ENCODE assay signal across 8 mouse cellular contexts in the genomic region with DNA sequence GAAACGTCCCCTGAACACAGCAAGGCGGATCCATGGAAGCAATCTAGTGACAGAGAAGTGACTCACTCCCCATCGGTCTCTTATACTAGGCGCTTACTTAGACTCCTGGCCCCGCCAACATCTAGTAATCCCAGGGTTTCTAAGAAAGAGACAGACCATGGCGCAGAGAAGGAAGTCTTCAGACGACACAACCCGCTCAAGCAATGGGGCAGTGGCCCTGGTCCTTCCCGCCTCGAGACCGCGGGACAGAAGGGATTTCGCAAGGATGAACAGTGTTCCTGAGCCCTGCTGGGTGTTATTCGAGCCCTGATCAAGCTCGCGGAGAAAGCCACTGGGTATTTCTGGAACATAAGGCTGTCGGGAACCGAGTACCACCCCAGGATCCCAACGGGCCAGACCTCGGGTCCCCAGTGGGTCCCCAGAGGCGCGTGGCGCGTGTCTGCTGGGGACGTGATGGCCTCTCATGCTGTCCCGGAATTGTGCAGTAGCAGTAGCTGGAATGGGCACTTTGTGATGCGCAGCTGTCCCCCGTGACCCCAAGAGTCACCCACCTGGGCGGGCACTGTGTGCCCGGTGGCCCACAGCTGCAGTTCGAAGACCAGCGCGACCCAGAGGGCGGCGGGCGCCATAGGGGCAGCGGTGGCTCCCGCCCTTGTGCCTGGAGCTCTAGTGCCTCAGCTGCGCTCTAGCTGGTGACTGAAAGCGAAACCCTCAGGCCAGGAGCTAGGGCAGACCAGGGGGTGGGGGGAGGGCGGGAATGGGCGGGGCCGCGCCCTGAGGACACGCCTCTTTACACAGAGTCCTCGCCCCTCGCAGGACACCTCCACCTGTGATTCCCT. TPM values are rescaled to one million over a fixed set of nuclear protein-coding genes. Genes with fewer than 3 reads are reported as not detected.
A peak's percentile ranks its signal among the peaks of the same experiment; 100 is the strongest.
DNase-seq lines count a peak whose midpoint lies in the region; ATAC-seq and TF ChIP-seq lines count a peak whose summit lies in the region.

TSS of gene Tnfrsf1b (minus strand) at position 698 of the 839 bp plus-strand sequence.

- 1% methylated on average over 47 of the region's 47 CpGs for WGBS in forebrain, embryonic 15.5 days
- under 1% methylated on average over 47 of the region's 47 CpGs for WGBS in hindbrain, embryonic 10.5 days
- 1% methylated on average over 46 of the region's 47 CpGs for WGBS in limb, embryonic 13.5 days
- WGBS in midbrain, embryonic 13.5 days, result 1% methylated on average over 47 of the region's 47 CpGs
- under 1% methylated on average over 47 of the region's 47 CpGs for WGBS in stomach, postnatal 0 days

- ATAC-seq in forebrain, embryonic 15.5 days (replicated peaks), result peak; percentile 69
- ATAC-seq in limb, embryonic 13.5 days (ENCODE audit: low FRiP score, low read depth), result peak; percentile 68
- peak; percentile 68 for ATAC-seq in midbrain, embryonic 13.5 days
- peak; percentile 91 for ATAC-seq in stomach, postnatal 0 days (ENCODE audit: low FRiP score, low TSS enrichment)

- no peak within 1 kb of the TSS for H3K27ac ChIP-seq in forebrain, embryonic 15.5 days (replicated peaks)
- H3K27ac ChIP-seq in hindbrain, embryonic 10.5 days, result peak within 1 kb of the TSS; percentile 80
- no peak within 1 kb of the TSS for H3K27ac ChIP-seq in limb, embryonic 13.5 days
- no peak within 1 kb of the TSS for H3K27ac ChIP-seq in midbrain, embryonic 13.5 days
- peak within 1 kb of the TSS; percentile 69 for H3K27ac ChIP-seq in stomach, postnatal 0 days (replicated peaks)

- no peaks in the 10 kb centered on the region for H3K9me3 ChIP-seq in forebrain, embryonic 15.5 days
- no peaks in the 10 kb centered on the region for H3K9me3 ChIP-seq in hindbrain, embryonic 10.5 days
- no peaks in the 10 kb centered on the region for H3K9me3 ChIP-seq in limb, embryonic 13.5 days
- H3K9me3 ChIP-seq in midbrain, embryonic 13.5 days, result no peaks in the 10 kb centered on the region
- no peaks in the 10 kb centered on the region for H3K9me3 ChIP-seq in stomach, postnatal 0 days (ENCODE audit: control insufficient read depth, low read length)

- H3K9ac ChIP-seq in forebrain, embryonic 15.5 days (replicated peaks), result peak within 1 kb of the TSS; percentile 36; the same call in 1 of the 2 replicates
- H3K9ac ChIP-seq in limb, embryonic 13.5 days, result peak within 1 kb of the TSS; percentile 67
- H3K9ac ChIP-seq in midbrain, embryonic 13.5 days (replicated peaks), result peak within 1 kb of the TSS; percentile 52; the same call in 1 of the 2 replicates
- peak within 1 kb of the TSS; percentile 77 for H3K9ac ChIP-seq in stomach, postnatal 0 days (ENCODE audit: low read length)

- H3K4me2 ChIP-seq in forebrain, embryonic 15.5 days (replicated peaks), result peak within 1 kb of the TSS; percentile 70
- H3K4me2 ChIP-seq in limb, embryonic 13.5 days (replicated peaks), result peak within 1 kb of the TSS; percentile 92
- peak within 1 kb of the TSS; percentile 67 for H3K4me2 ChIP-seq in midbrain, embryonic 13.5 days (replicated peaks)
- peak within 1 kb of the TSS; percentile 87 for H3K4me2 ChIP-seq in stomach, postnatal 0 days (replicated peaks; ENCODE audit: low read depth)

- H3K4me1 ChIP-seq in forebrain, embryonic 15.5 days, result peaks cover 9% of the 10 kb centered on the region
- peaks cover 14% of the 10 kb centered on the region for H3K4me1 ChIP-seq in hindbrain, embryonic 10.5 days (replicated peaks)
- H3K4me1 ChIP-seq in limb, embryonic 13.5 days, result peaks cover 15% of the 10 kb centered on the region; the same call in 1 of the 2 replicates
- H3K4me1 ChIP-seq in midbrain, embryonic 13.5 days (replicated peaks), result peaks cover 9% of the 10 kb centered on the region
- H3K4me1 ChIP-seq in stomach, postnatal 0 days (replicated peaks; ENCODE audit: control insufficient read depth, insufficient read depth), result peaks cover 2% of the 10 kb centered on the region; the same call in 1 of the 2 replicates

- H3K4me3 ChIP-seq in forebrain, embryonic 15.5 days, result peak within 1 kb of the TSS; percentile 41
- H3K4me3 ChIP-seq in hindbrain, embryonic 10.5 days, result peak within 1 kb of the TSS; percentile 59
- peak within 1 kb of the TSS; percentile 54 for H3K4me3 ChIP-seq in limb, embryonic 13.5 days
- H3K4me3 ChIP-seq in midbrain, embryonic 13.5 days (replicated peaks), result peak within 1 kb of the TSS; percentile 43
- peak within 1 kb of the TSS; percentile 61 for H3K4me3 ChIP-seq in stomach, postnatal 0 days (ENCODE audit: low read depth, low read length)

- no peaks in the 10 kb centered on the region for H3K36me3 ChIP-seq in forebrain, embryonic 15.5 days
- H3K36me3 ChIP-seq in hindbrain, embryonic 10.5 days, result no peaks in the 10 kb centered on the region
- H3K36me3 ChIP-seq in limb, embryonic 13.5 days, result no peaks in the 10 kb centered on the region
- no peaks in the 10 kb centered on the region for H3K36me3 ChIP-seq in midbrain, embryonic 13.5 days
- H3K36me3 ChIP-seq in stomach, postnatal 0 days (ENCODE audit: control insufficient read depth, insufficient read depth, low read length), result no peaks in the 10 kb centered on the region

- TF ChIP-seq EP300 in stomach, postnatal 0 days (optimal IDR thresholded peaks at IDR 0.05), result no peak

- TF ChIP-seq CTCF in stomach, postnatal 0 days (IDR thresholded peaks at IDR 0.05; ENCODE audit: low read depth), result no peak

- H3K27me3 ChIP-seq in forebrain, embryonic 15.5 days, result peaks cover 19% of the 10 kb centered on the region; the same call in 1 of the 2 replicates
- peaks cover 40% of the 10 kb centered on the region for H3K27me3 ChIP-seq in hindbrain, embryonic 10.5 days (ENCODE audit: insufficient read depth, poor library complexity, severe bottlenecking)
- H3K27me3 ChIP-seq in limb, embryonic 13.5 days, result peaks cover 37% of the 10 kb centered on the region
- H3K27me3 ChIP-seq in midbrain, embryonic 13.5 days, result peaks cover 32% of the 10 kb centered on the region
- H3K27me3 ChIP-seq in stomach, postnatal 0 days (ENCODE audit: control insufficient read depth, insufficient read depth, low read length), result no peaks in the 10 kb centered on the region

- DNase-seq in 416B (ENCODE audit: low read depth), result peak; percentile 78
- DNase-seq in adipocyte (ENCODE audit: low spot score), result peak; percentile 68
- DNase-seq in hindbrain, embryonic 10.5 days (ENCODE audit: low spot score), result peak; percentile 51
- DNase-seq in stomach, postnatal 0 days (ENCODE audit: low spot score), result peak; percentile 73
- DNase-seq in cerebellum, adult 11 months, result no peak

RNA-seq across cellular contexts. Expression of gene Tnfrsf1b, which starts in this region (rescaled TPM):
- polyA plus RNA-seq in forebrain, embryonic 15.5 days (2015; fragmentation: Nextera tagmentation; extraction: Ambion mirVana), result 1.8 and 2.5 TPM in 2 replicates
- 2.8 and 3.1 TPM in 2 replicates for polyA plus RNA-seq in hindbrain, embryonic 10.5 days (2016; fragmentation: Nextera tagmentation; extraction: Ambion mirVana)
- 2.9 and 3.1 TPM in 2 replicates for polyA plus RNA-seq in limb, embryonic 13.5 days (2015; fragmentation: Nextera tagmentation; extraction: Ambion mirVana)
- polyA plus RNA-seq in midbrain, embryonic 13.5 days (2015; fragmentation: Nextera tagmentation; extraction: Ambion mirVana), result 1.8 and 2.0 TPM in 2 replicates
- 5.4 and 6.0 TPM in 2 replicates for polyA plus RNA-seq in stomach, postnatal 0 days (2015; fragmentation: Nextera tagmentation; extraction: Ambion mirVana)

Comparison
In these comparisons a context has a peak if more than half of its experiments do, and no peak if none do; other contexts are left out.
1. H3K27ac ChIP-seq: peak in hindbrain, embryonic 10.5 days (single experiment) and stomach, postnatal 0 days (single experiment); none in forebrain, embryonic 15.5 days (single experiment), limb, embryonic 13.5 days (single experiment) and midbrain, embryonic 13.5 days (single experiment).
2. Peak in every context shown above with its lines, with median percentiles within 50 percentile points of each other: ATAC-seq, H3K4me2 ChIP-seq, H3K4me3 ChIP-seq and H3K9ac ChIP-seq.